Mouse (Mus musculus): Measurements from ENCODE around the gene Epb41l2.
A peak's percentile ranks its signal among the peaks of the same experiment; 100 is the strongest.

Epb41l2 gene

GRCm38 (mm10) chr10:25436703-25437401 is 77.3 kb downstream of the Epb41l2 start:
- no peak for DNase-seq (ENCODE audit: low spot score)

- no peak for DNase-seq (ENCODE audit: low spot score)
Observed at GRCm38 (mm10) chr10:25437586-25438298, 78.1 kb downstream of the Epb41l2 start.

GRCm38 (mm10) chr10:25438299-25438680 is 78.7 kb downstream of the Epb41l2 start:
- DNase-seq (ENCODE audit: low spot score), result no peak

GRCm38 (mm10) chr10:25439163-25439562 is 79.6 kb downstream of the Epb41l2 start:
- DNase-seq (ENCODE audit: low spot score), result no peak

- DNase-seq (ENCODE audit: low spot score), result no peak
Observed at GRCm38 (mm10) chr10:25439856-25440255, 80.3 kb downstream of the Epb41l2 start.

GRCm38 (mm10) chr10:25441405-25441804 is 81.8 kb downstream of the Epb41l2 start:
- DNase-seq (ENCODE audit: low spot score), result no peak

GRCm38 (mm10) chr10:25443626-25444025 is 84.0 kb downstream of the Epb41l2 start:
- no peak for DNase-seq (ENCODE audit: low spot score)

- DNase-seq (ENCODE audit: low spot score), result no peak
Observed at GRCm38 (mm10) chr10:25444198-25444783, 84.7 kb downstream of the Epb41l2 start.

- DNase-seq (ENCODE audit: low spot score), result no peak
Observed at GRCm38 (mm10) chr10:25446953-25447525, 87.4 kb downstream of the Epb41l2 start.

- DNase-seq (ENCODE audit: low spot score), result no peak
Observed at GRCm38 (mm10) chr10:25448676-25449075, 89.1 kb downstream of the Epb41l2 start.

GRCm38 (mm10) chr10:25449312-25450020 is 89.9 kb downstream of the Epb41l2 start:
- no peak for DNase-seq (ENCODE audit: low spot score)

GRCm38 (mm10) chr10:25453150-25453549 is 93.6 kb downstream of the Epb41l2 start:
- DNase-seq (ENCODE audit: low spot score), result no peak

- no peak for DNase-seq (ENCODE audit: low spot score)
Observed at GRCm38 (mm10) chr10:25453772-25454171, 94.2 kb downstream of the Epb41l2 start.

GRCm38 (mm10) chr10:25457118-25457517 is 97.5 kb downstream of the Epb41l2 start:
- no peak for DNase-seq (ENCODE audit: low spot score)

- no peak for DNase-seq (ENCODE audit: low spot score)
Observed at GRCm38 (mm10) chr10:25457996-25458395, 98.4 kb downstream of the Epb41l2 start.

- no peak for DNase-seq (ENCODE audit: low spot score)
Observed at GRCm38 (mm10) chr10:25461832-25462231, 102.2 kb downstream of the Epb41l2 start.

- DNase-seq (ENCODE audit: low spot score), result no peak
Observed at GRCm38 (mm10) chr10:25462669-25463068, 103.1 kb downstream of the Epb41l2 start.

GRCm38 (mm10) chr10:25466493-25466892 is 106.9 kb downstream of the Epb41l2 start:
- no peak for DNase-seq (ENCODE audit: low spot score)

- no peak for DNase-seq (ENCODE audit: low spot score)
Observed at GRCm38 (mm10) chr10:25471944-25472343, 112.3 kb downstream of the Epb41l2 start.

- DNase-seq (ENCODE audit: low spot score), result no peak
Observed at GRCm38 (mm10) chr10:25479716-25480115, 120.1 kb downstream of the Epb41l2 start.

GRCm38 (mm10) chr10:25482791-25483190 is 123.2 kb downstream of the Epb41l2 start:
- DNase-seq (ENCODE audit: low spot score), result no peak

GRCm38 (mm10) chr10:25488456-25488855 is 128.9 kb downstream of the Epb41l2 start:
- peak; percentile 66 for DNase-seq (ENCODE audit: low spot score)

Data from urinary bladder, postnatal 25 days (tissue).